Mouse (Mus musculus): ENCODE results near the gene Rusc2.

DNA sequence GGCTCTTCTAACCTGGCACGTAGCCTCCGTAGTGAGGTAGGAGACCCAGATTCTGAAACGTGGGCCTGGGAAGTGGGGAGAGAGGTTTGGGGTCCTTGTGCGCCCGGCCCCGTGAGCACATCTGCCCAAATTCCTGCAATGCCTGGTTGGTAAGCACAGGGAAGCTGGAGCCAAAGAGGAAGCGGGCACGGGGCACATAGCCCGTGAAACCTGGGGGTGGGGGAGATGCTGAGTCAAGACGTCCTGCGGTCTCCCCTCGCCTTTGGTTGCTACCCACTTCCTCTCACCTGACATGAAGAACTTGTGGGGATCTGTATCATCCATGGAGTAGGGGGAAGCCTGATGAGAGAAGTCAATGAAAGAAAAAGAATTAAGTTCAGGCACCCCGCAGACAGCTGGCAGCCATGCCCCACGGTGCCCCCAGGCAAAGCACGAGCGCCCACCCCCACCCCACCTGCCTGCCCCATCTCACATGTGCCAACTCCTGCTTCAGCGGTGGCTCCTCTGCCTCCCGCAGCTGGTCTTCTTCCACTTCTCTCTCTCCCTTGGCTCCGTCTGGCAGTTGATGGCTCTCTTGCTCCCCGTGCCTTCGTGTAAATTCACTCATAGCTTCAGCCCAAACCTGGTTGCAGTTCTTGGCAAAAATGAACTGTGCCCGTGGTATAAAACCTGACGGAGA, 45.9 kb downstream of the Rusc2 start:
- no peak for TF ChIP-seq CTCF (IDR thresholded peaks at IDR 0.05; ENCODE audit: low read depth)
- TF ChIP-seq EP300 (optimal IDR thresholded peaks at IDR 0.05): no peak

All from stomach, postnatal 0 days (tissue).